Mouse (Mus musculus) c-Kit-positive CD71-negative TER-119-negative erythroid progenitor cells, embryonic 14.5 days (primary cell): Measurements from ENCODE around the gene Olfr1241.

Source experiments
- DNase-seq: peaks from one replicate; pipeline ENCODE4 v3.0.0-alpha.2; 2013; ENCODE audit warnings: low read depth

The Olfr1241 gene

DNA sequence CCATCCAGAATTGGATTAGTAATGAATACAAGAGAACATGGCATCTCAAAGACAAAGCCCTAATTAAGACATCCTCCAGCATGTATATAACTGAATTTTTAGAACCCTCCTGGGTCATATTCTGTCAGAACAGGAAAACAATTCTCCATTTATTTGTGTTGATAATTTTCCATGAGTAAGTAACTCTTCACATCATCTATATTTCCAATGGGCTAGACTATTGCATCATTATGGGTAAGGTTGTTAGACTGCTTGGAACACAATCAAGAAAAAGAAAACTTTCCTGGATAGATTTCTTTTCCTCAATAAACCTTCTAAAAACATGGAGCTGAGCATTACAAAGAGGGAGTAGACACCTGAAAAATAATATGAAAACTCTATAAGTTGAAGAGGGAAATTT is at the start of gene Olfr1241:
Gene Olfr1241 (minus strand): TSS at position 101 of the 400 bp plus-strand sequence.
- no peak for DNase-seq

DNA sequence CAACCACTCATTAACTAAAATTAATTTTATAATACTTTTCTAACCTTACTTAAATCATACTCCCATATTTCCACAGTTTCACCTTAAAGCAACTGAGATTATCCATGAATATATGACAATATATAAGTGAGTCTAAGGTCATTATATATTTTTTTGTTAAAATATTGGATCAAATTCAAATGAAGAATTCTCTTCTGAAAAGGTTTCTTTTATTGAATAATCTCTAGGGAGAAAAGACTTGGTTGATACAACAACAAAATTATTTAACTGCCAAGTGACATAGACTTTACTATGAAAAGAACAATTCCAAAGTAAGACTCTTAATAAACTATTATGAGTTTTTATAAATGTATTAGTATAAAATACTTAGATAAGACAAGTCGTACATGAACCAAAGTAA is 44.5 kb upstream of the Olfr1241 start, which contains the start of gene Olfr1243:
Gene Olfr1243 (minus strand): TSS at position 101 of the 400 bp plus-strand sequence.
- DNase-seq: no peak

GRCm38 (mm10) chr2:89498235-89498634 is 11.3 kb upstream of the Olfr1241 start, which contains the start of gene Olfr1242:
Olfr1242 (minus strand) TSS chr2:89498335.
- no peak for DNase-seq

DNA sequence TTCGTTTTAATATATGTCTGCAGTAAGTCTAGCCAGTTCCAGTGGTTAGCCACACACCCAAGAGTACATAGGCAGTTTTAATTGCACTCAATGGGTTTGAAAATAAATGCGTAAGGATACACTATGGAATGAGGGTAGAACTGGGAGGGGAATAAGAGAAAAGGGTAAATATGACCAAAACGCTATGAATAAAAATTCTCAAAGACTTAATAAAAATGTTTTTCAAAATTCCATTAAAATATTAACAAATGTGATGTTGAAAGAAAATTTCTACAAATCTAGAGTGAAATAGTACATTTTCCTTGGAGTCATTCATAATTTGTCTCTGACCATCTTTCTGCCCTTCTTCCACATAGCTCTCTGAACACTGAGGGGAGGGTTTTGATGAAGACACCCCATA is 44.0 kb downstream of the Olfr1241 start, which contains the start of gene Olfr1240:
Gene Olfr1240 (minus strand): TSS at position 101 of the 400 bp plus-strand sequence.
- no peak for DNase-seq
